Mouse (Mus musculus): Measurements from ENCODE around the gene Rfng.
"Not testable (repeated sequence)": the region's sequence is repeated elsewhere in the genome, so short reads cannot be mapped to it uniquely, and the experiment has no call there.

The Rfng gene

GRCm38 (mm10) chr11:120812068-120812467 lies 28.1 kb upstream of the Rfng start:
- in situ Hi-C loops (cut with MboI, MseI) = no loop called here

- in situ Hi-C loops (cut with MboI, MseI) = no loop called here
Measured at GRCm38 (mm10) chr11:120808010-120808409, 24.0 kb upstream of the Rfng start.

GRCm38 (mm10) chr11:120805375-120806298 lies 21.6 kb upstream of the Rfng start:
- in situ Hi-C loops (cut with MboI, MseI) = no loop called here

GRCm38 (mm10) chr11:120804769-120805168 lies 20.8 kb upstream of the Rfng start:
- in situ Hi-C loops (cut with MboI, MseI) = no loop called here

GRCm38 (mm10) chr11:120804274-120804673 lies 20.3 kb upstream of the Rfng start:
- in situ Hi-C loops (cut with MboI, MseI) = no loop called here

GRCm38 (mm10) chr11:120800061-120800904 lies 16.3 kb upstream of the Rfng start:
- in situ Hi-C loops (cut with MboI, MseI) = no loop called here

GRCm38 (mm10) chr11:120799316-120799890 lies 15.4 kb upstream of the Rfng start:
- in situ Hi-C loops (cut with MboI, MseI) = no loop called here

- in situ Hi-C loops (cut with MboI, MseI) = no loop called here
Measured at GRCm38 (mm10) chr11:120798244-120798643, 14.2 kb upstream of the Rfng start.

- in situ Hi-C loops (cut with MboI, MseI) = no loop called here
Measured at GRCm38 (mm10) chr11:120796614-120796946, 12.6 kb upstream of the Rfng start.

- in situ Hi-C loops (cut with MboI, MseI) = no loop called here
Measured at GRCm38 (mm10) chr11:120795756-120796613, 12.0 kb upstream of the Rfng start, which contains the start of gene Dus1l. Gene Dus1l (minus strand): TSS chr11:120796403.

- in situ Hi-C loops (cut with MboI, MseI) = no loop called here
Measured at GRCm38 (mm10) chr11:120792652-120793051, 8.6 kb upstream of the Rfng start.

GRCm38 (mm10) chr11:120789810-120790209 lies 5.8 kb upstream of the Rfng start:
- in situ Hi-C loops (cut with MboI, MseI) = no loop called here

GRCm38 (mm10) chr11:120789355-120789754 lies 5.3 kb upstream of the Rfng start:
- in situ Hi-C loops (cut with MboI, MseI) = no loop called here

GRCm38 (mm10) chr11:120788460-120788859 lies 4.5 kb upstream of the Rfng start:
- in situ Hi-C loops (cut with MboI, MseI) = not testable (repeated sequence)

GRCm38 (mm10) chr11:120785145-120785544 lies 1.1 kb upstream of the Rfng start:
- in situ Hi-C loops (cut with MboI, MseI) = no loop called here

- in situ Hi-C loops (cut with MboI, MseI) = no loop called here
Measured at GRCm38 (mm10) chr11:120783426-120784063, 462 bp downstream of the Rfng start.

GRCm38 (mm10) chr11:120781361-120781760 lies 2.6 kb downstream of the Rfng start:
- in situ Hi-C loops (cut with MboI, MseI) = not testable (repeated sequence)

GRCm38 (mm10) chr11:120779876-120780275 lies 4.1 kb downstream of the Rfng start:
- in situ Hi-C loops (cut with MboI, MseI) = no loop called here

- in situ Hi-C loops (cut with MboI, MseI) = no loop called here
Measured at GRCm38 (mm10) chr11:120777123-120777522, 6.9 kb downstream of the Rfng start.

- in situ Hi-C loops (cut with MboI, MseI) = no loop called here
Measured at GRCm38 (mm10) chr11:120775774-120776469, 8.1 kb downstream of the Rfng start.

Data from T-helper 1 cell (primary cell).